Mouse (Mus musculus) adrenal gland, adult 18-20 months (tissue): ENCODE data around the gene Zyg11b. TPM values are rescaled to one million over a fixed set of nuclear protein-coding genes. Genes with fewer than 3 reads are reported as not detected.
A peak's percentile ranks its signal among the peaks of the same experiment; 100 is the strongest.

Experiments
- DNase-seq, 2 experiments: peaks; one replicate each; pipeline ENCODE4 v3.0.0; 2021 to 2022; ENCODE audit warnings: low spot score in 2 of 2
- total RNA-seq, 2 experiments: library from RNA; stranded (reverse); gene quantifications; 1 replicate in 1 of 2; 2 replicates in 1 of 2; pipeline ENCODE4 v1.2.3; 2021

The Zyg11b gene
- total RNA-seq, 2 experiments from 2014 or later, result 28.8 to 43.9 TPM

- DNase-seq, result no peak
Measured at GRCm38 (mm10) chr4:108319747-108320146, 18.9 kb upstream of the Zyg11b start.

- DNase-seq, result no peak
Measured at GRCm38 (mm10) chr4:108318649-108319615, 18.0 kb upstream of the Zyg11b start.

GRCm38 (mm10) chr4:108317656-108318605, 17.0 kb upstream of the Zyg11b start:
- no peak for DNase-seq

- no peak for DNase-seq
Measured at GRCm38 (mm10) chr4:108314041-108314440, 13.1 kb upstream of the Zyg11b start.

- no peak for DNase-seq
Measured at GRCm38 (mm10) chr4:108310706-108311105, 9.8 kb upstream of the Zyg11b start.

- no peak for DNase-seq
Measured at GRCm38 (mm10) chr4:108302296-108302890, 1.5 kb upstream of the Zyg11b start.

- DNase-seq, result peak in 1 of 2 experiments; percentile 26
Measured at GRCm38 (mm10) chr4:108300266-108300665, 630 bp downstream of the Zyg11b start.

GRCm38 (mm10) chr4:108276973-108277372, 23.9 kb downstream of the Zyg11b start:
- no peak for DNase-seq

GRCm38 (mm10) chr4:108272286-108272685, 28.6 kb downstream of the Zyg11b start:
- DNase-seq, result no peak

GRCm38 (mm10) chr4:108265774-108266173, 35.1 kb downstream of the Zyg11b start:
- no peak for DNase-seq

GRCm38 (mm10) chr4:108253317-108253716, 47.6 kb downstream of the Zyg11b start:
- no peak for DNase-seq

GRCm38 (mm10) chr4:108250501-108250900, 50.4 kb downstream of the Zyg11b start:
- DNase-seq, result no peak

GRCm38 (mm10) chr4:108249314-108249713, 51.6 kb downstream of the Zyg11b start:
- DNase-seq, result no peak

GRCm38 (mm10) chr4:108233654-108234053, 67.2 kb downstream of the Zyg11b start:
- no peak for DNase-seq

- no peak for DNase-seq
Measured at GRCm38 (mm10) chr4:108225341-108225872, 75.5 kb downstream of the Zyg11b start.

GRCm38 (mm10) chr4:108222507-108222906, 78.4 kb downstream of the Zyg11b start:
- DNase-seq, result no peak

GRCm38 (mm10) chr4:108219019-108219418, 81.9 kb downstream of the Zyg11b start:
- no peak for DNase-seq

- peak; percentile 5 to 24 for DNase-seq
Measured at GRCm38 (mm10) chr4:108217332-108218179, 83.3 kb downstream of the Zyg11b start, which contains the start of gene Zyg11a. Gene Zyg11a, minus strand, starts transcription at chr4:108218048.

- DNase-seq, result no peak
Measured at GRCm38 (mm10) chr4:108213023-108213422, 87.9 kb downstream of the Zyg11b start.

- no peak for DNase-seq
Measured at GRCm38 (mm10) chr4:108204629-108205028, 96.3 kb downstream of the Zyg11b start.
